Mouse (Mus musculus): ENCODE data around the gene Scd4. TPM values are rescaled to one million over a fixed set of nuclear protein-coding genes. Genes with fewer than 3 reads are reported as not detected.
"Not testable (repeated sequence)": the region's sequence is repeated elsewhere in the genome, so short reads cannot be mapped to it uniquely, and the experiment has no call there.

The Scd4 gene
- polyA plus RNA-seq, 1 experiment from 2014 or later: not detected

DNA sequence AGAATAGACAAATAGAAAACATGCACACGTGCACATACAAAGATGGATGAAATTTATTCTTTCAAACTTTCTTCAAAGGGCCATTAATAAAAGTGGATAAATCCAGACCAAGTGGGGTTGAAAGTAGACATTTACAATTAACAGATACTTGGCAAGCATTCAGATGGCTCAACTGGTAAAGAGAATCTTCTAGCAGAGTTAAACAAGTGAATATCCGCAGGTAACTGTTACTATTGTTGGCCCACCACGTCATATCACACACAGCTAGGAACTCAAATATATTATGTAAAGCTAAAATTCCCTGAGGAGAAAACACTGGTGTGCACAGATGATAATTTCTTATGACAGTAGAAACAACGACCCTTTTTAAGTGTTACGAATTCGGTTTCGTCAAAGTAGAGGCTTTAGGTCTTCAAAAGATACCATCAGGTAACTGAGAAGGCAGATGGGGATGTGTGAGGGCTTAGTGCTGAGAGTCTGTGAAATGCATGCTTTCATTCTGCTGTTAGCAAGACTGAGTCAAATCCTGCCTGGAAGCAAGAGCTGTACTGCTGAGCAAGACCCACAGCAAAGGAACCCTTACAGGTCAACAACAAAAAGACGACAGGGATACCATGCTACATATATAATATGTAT is 24.2 kb upstream of the Scd4 start:
- Histone ChIP-seq H3K4me2 (ENCODE audit: low read depth, low read length) (no peak overlapping the region), H3K36me3 (replicated peaks; ENCODE audit: control insufficient read depth, insufficient read depth, low read depth, low read length) (peaks cover 21% of the 10 kb centered on the region), H3K9me3 (replicated peaks; ENCODE audit: control insufficient read depth, low read length) (no peaks in the 10 kb centered on the region), H3K9ac (replicated peaks; ENCODE audit: low read length) (no peak overlapping the region), H3K4me3 (ENCODE audit: low read depth, low read length) (no peak overlapping the region), H3K27me3 (ENCODE audit: control insufficient read depth, insufficient read depth, low read length) (no peaks in the 10 kb centered on the region), H3K27ac (replicated peaks; ENCODE audit: low read depth, low read length) (no peak overlapping the region), H3K4me1 (ENCODE audit: control insufficient read depth, insufficient read depth, low read length) (no peaks in the 10 kb centered on the region)
- WGBS: 87% methylated on average over 8 of the region's 8 CpGs
- DNase-seq (ENCODE audit: low spot score) (no peak), ATAC-seq (replicated peaks; ENCODE audit: insufficient number of reproducible peaks, low FRiP score, low TSS enrichment, low read depth) (no peak)

DNA sequence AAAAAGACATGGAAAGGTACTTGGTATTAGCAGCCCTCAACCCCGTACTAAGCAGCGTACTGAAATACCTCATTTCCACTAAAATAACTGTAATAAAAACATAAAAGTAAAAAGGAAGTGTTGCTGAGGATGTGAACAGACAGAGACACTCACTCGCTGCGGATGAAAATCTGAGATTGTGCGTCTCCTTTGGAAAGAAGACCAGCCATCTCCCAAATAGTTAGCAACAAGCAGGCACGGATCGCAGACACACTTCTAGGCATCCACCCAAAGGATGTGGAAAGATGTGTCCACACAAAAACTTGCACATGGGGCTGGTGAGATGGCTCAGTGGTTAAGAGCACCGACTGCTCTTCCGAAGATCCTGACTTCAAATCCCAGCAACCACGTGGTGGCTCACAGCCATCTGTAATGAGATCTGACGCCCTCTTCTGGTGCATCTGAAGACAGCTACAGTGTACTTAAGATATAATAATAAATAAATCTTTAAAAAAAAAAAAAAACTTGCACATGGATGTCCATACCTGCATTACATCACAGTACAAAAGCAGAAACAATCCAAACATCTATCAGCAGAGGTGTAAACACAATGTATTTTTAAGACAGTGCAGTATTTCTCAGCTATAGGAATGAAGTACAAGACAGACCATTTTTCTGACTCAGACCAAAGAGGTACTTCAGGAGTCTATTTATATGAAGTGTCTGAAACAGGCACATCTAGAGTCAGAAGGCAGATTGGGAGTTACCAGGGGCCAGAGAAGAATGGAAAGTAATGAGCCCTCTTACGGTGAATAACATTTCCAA is 23.3 kb upstream of the Scd4 start:
- ATAC-seq (replicated peaks; ENCODE audit: insufficient number of reproducible peaks, low FRiP score, low TSS enrichment, low read depth): no peak
- Histone ChIP-seq H3K36me3 (replicated peaks; ENCODE audit: control insufficient read depth, insufficient read depth, low read depth, low read length) (peaks cover 16% of the 10 kb centered on the region), H3K4me1 (ENCODE audit: control insufficient read depth, insufficient read depth, low read length) (no peaks in the 10 kb centered on the region; the same call in 1 of the 2 replicates), H3K4me3 (ENCODE audit: low read depth, low read length) (no peak overlapping the region), H3K4me2 (ENCODE audit: low read depth, low read length) (no peak overlapping the region), H3K9me3 (replicated peaks; ENCODE audit: control insufficient read depth, low read length) (no peaks in the 10 kb centered on the region), H3K9ac (replicated peaks; ENCODE audit: low read length) (no peak overlapping the region), H3K27ac (replicated peaks; ENCODE audit: low read depth, low read length) (no peak overlapping the region), H3K27me3 (ENCODE audit: control insufficient read depth, insufficient read depth, low read length) (no peaks in the 10 kb centered on the region)
- no peak for DNase-seq (ENCODE audit: low spot score)
- WGBS: 82% methylated on average over 12 of the region's 12 CpGs

DNA sequence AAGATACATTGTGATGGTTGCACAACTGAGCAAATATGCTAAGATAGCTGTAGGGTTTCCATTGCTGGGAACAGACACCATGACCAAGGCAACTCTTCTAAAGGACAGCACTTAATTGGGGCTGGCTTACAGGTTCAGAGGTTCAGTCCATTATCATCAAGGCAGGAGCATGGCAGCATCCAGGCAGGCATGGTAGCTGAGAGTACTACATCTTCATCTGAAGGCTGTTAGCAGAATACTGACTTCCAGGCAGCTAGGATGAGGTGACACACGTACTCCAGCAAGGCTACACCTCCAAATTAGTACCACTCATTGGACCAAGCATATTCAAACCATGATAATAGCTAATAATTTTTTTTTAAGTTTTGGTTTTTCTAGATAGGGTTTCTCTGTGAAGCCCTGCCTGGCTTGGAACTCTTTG is 22.7 kb upstream of the Scd4 start:
- H3K9ac ChIP-seq (replicated peaks; ENCODE audit: low read length); H3K4me1 ChIP-seq (ENCODE audit: control insufficient read depth, insufficient read depth, low read length); H3K27ac ChIP-seq (replicated peaks; ENCODE audit: low read depth, low read length); H3K9me3 ChIP-seq (replicated peaks; ENCODE audit: control insufficient read depth, low read length); ATAC-seq (replicated peaks; ENCODE audit: insufficient number of reproducible peaks, low FRiP score, low TSS enrichment, low read depth); H3K27me3 ChIP-seq (ENCODE audit: control insufficient read depth, insufficient read depth, low read length); DNase-seq (ENCODE audit: low spot score); H3K4me3 ChIP-seq (ENCODE audit: low read depth, low read length); H3K4me2 ChIP-seq (ENCODE audit: low read depth, low read length): not testable (repeated sequence)
- H3K36me3 ChIP-seq (replicated peaks; ENCODE audit: control insufficient read depth, insufficient read depth, low read depth, low read length): peaks cover 13% of the 10 kb centered on the region
- WGBS: 88% methylated on average over 1 of the region's 1 CpGs

DNA sequence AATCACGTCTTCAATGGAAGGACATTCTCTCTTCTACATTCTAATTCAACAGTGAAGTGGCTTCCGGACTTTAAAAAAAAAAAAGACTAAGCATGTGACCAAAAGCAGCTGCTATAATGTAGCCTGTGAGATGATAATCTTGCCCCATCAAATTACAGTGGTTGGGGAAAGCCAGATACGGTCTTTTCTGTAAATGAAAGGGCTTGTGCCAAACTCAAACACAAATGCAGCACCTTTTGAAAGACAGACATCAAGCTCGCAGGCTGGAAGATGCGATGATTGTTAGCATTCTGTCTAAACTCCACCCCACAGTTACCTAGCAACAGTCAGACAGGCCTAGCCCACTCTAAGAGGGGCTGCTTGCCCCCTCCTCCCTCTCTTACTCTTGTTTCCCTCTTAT is 22.1 kb upstream of the Scd4 start:
- 57% methylated on average over 5 of the region's 5 CpGs for WGBS
- H3K4me3 ChIP-seq (ENCODE audit: low read depth, low read length): no peak overlapping the region
- peaks cover 7% of the 10 kb centered on the region for H3K36me3 ChIP-seq (replicated peaks; ENCODE audit: control insufficient read depth, insufficient read depth, low read depth, low read length)
- H3K27me3 ChIP-seq (ENCODE audit: control insufficient read depth, insufficient read depth, low read length): no peaks in the 10 kb centered on the region
- no peak overlapping the region for H3K27ac ChIP-seq (replicated peaks; ENCODE audit: low read depth, low read length)
- DNase-seq (ENCODE audit: low spot score): no peak
- H3K9me3 ChIP-seq (replicated peaks; ENCODE audit: control insufficient read depth, low read length): no peaks in the 10 kb centered on the region
- H3K9ac ChIP-seq (replicated peaks; ENCODE audit: low read length): no peak overlapping the region
- H3K4me1 ChIP-seq (ENCODE audit: control insufficient read depth, insufficient read depth, low read length): no peaks in the 10 kb centered on the region; the same call in 1 of the 2 replicates
- ATAC-seq (replicated peaks; ENCODE audit: insufficient number of reproducible peaks, low FRiP score, low TSS enrichment, low read depth): no peak
- H3K4me2 ChIP-seq (ENCODE audit: low read depth, low read length): no peak overlapping the region

DNA sequence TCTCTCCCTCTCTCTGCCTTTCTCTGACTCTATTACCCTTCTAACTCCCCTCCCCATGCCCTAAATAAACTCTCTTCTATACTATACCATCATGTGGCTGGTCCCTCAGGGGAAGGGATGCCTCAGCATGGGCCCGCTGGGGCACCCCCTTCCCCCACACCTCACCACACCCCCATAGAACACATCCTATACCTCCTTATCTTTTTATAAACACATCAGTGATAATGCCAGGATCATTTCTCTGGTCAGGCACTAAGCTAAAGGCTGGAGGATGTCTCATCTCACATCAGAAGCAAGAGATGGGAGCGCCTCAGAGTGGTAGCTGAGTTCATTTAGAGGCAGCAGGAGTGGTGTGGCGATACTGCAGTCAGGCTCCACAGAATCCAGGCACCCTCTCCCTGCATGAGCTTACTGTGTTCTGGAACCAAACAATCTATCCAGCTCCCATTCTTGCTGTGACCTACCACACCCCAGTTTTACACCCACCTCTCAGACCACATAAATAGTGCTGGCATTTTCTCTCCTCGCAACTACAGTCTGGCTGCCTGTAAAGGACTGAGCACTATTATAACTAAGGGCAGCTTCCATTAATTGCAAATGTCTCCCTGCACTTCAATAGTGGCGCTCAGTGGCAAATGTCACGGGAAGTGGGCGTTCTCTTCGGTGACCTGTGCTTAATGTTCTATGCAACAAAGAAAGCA is 21.4 kb upstream of the Scd4 start:
- 62% methylated on average over 8 of the region's 8 CpGs for WGBS
- Histone ChIP-seq H3K4me2 (ENCODE audit: low read depth, low read length) (no peak overlapping the region), H3K9ac (replicated peaks; ENCODE audit: low read length) (no peak overlapping the region), H3K27me3 (ENCODE audit: control insufficient read depth, insufficient read depth, low read length) (no peaks in the 10 kb centered on the region), H3K9me3 (replicated peaks; ENCODE audit: control insufficient read depth, low read length) (no peaks in the 10 kb centered on the region), H3K27ac (replicated peaks; ENCODE audit: low read depth, low read length) (no peak overlapping the region), H3K36me3 (replicated peaks; ENCODE audit: control insufficient read depth, insufficient read depth, low read depth, low read length) (peaks cover 5% of the 10 kb centered on the region), H3K4me1 (ENCODE audit: control insufficient read depth, insufficient read depth, low read length) (no peaks in the 10 kb centered on the region; the same call in 1 of the 2 replicates), H3K4me3 (ENCODE audit: low read depth, low read length) (no peak overlapping the region)
- DNase-seq (ENCODE audit: low spot score) (no peak), ATAC-seq (replicated peaks; ENCODE audit: insufficient number of reproducible peaks, low FRiP score, low TSS enrichment, low read depth) (no peak)

DNA sequence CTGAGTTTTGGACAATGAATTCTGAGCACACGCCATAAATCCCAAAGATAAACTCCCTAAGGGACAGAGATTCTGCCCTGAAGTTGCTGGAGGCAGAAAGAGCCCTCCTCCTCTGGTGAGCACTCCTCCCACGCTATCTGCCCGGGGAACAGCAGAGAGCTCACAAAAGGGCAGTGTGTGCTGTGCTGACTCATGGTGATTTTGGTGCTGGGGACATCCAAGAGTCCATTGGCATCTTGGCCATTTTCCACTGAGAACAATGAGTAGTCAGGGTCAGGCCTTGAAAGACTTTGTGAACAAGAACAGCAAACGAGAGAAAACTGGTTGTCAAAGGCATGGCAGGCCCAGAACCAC is 20.9 kb upstream of the Scd4 start:
- no peak overlapping the region for H3K27ac ChIP-seq (replicated peaks; ENCODE audit: low read depth, low read length)
- WGBS: 31% methylated on average over 4 of the region's 4 CpGs
- no peak for DNase-seq (ENCODE audit: low spot score)

DNA sequence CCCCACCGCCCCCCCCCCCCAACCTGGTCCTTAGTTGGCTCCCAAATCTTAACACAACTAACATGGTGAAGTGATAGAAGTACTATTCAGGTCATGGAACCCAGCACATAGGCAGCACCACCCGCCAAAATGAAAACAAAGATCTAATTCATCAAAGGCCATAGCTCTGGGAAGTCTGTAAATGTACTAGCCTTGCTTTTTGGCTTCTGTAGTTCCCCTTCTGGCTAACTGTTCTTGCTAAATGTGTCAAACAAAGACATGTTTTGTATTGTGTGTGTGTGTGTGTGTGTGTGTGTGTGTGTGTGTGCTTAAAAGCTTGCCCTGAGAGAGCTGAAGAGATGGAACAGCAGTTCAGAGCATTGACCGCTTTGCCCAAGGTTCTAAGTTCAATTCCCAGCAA is 19.8 kb upstream of the Scd4 start:
- 63% methylated on average over 3 of the region's 3 CpGs for WGBS
- Histone ChIP-seq H3K27me3 (ENCODE audit: control insufficient read depth, insufficient read depth, low read length) (no peaks in the 10 kb centered on the region), H3K27ac (replicated peaks; ENCODE audit: low read depth, low read length) (no peak overlapping the region), H3K4me2 (ENCODE audit: low read depth, low read length) (no peak overlapping the region), H3K9me3 (replicated peaks; ENCODE audit: control insufficient read depth, low read length) (no peaks in the 10 kb centered on the region), H3K9ac (replicated peaks; ENCODE audit: low read length) (no peak overlapping the region), H3K4me1 (ENCODE audit: control insufficient read depth, insufficient read depth, low read length) (no peaks in the 10 kb centered on the region; the same call in 1 of the 2 replicates), H3K4me3 (ENCODE audit: low read depth, low read length) (no peak overlapping the region), H3K36me3 (replicated peaks; ENCODE audit: control insufficient read depth, insufficient read depth, low read depth, low read length) (0 out of 2 replicates have a peak, but pooled peaks cover 2% of the 10 kb centered on the region)
- ATAC-seq (replicated peaks; ENCODE audit: insufficient number of reproducible peaks, low FRiP score, low TSS enrichment, low read depth) (no peak), DNase-seq (ENCODE audit: low spot score) (no peak)

More for the DNA sequence above, 20.9 kb upstream of the Scd4 start:
- Histone ChIP-seq H3K4me3 (ENCODE audit: low read depth, low read length) (no peak overlapping the region), H3K4me1 (ENCODE audit: control insufficient read depth, insufficient read depth, low read length) (no peaks in the 10 kb centered on the region; the same call in 1 of the 2 replicates), H3K9me3 (replicated peaks; ENCODE audit: control insufficient read depth, low read length) (no peaks in the 10 kb centered on the region), H3K36me3 (replicated peaks; ENCODE audit: control insufficient read depth, insufficient read depth, low read depth, low read length) (peaks cover 5% of the 10 kb centered on the region; the same call in 1 of the 2 replicates), H3K9ac (replicated peaks; ENCODE audit: low read length) (no peak overlapping the region), H3K4me2 (ENCODE audit: low read depth, low read length) (no peak overlapping the region), H3K27me3 (ENCODE audit: control insufficient read depth, insufficient read depth, low read length) (no peaks in the 10 kb centered on the region)
- ATAC-seq (replicated peaks; ENCODE audit: insufficient number of reproducible peaks, low FRiP score, low TSS enrichment, low read depth): no peak
